Mouse (Mus musculus) heart, embryonic 13.5 days (tissue): ENCODE results near the gene Adh1. TPM values are rescaled to one million over a fixed set of nuclear protein-coding genes. Genes with fewer than 3 reads are reported as not detected.

Experiments used
- ATAC-seq: fragments of 200-750 bp; cut with Nextera tagmentation; 2 replicates; pipeline ENCODE4 v1.8.0; 2017; ENCODE audit warnings: moderate TSS enrichment; ENCODE audit not compliant: insufficient number of reproducible peaks, low FRiP score, low TSS enrichment; ENCODE audit errors: extremely low read depth
- H3K27ac ChIP-seq: fragments of 300-500 bp; sonication (generic); replicated peaks from 2 replicates; pipeline ENCODE4 v1.5.1; 2015; ENCODE audit warnings: moderate library complexity, mild to moderate bottlenecking, inconsistent platforms
- H3K27me3 ChIP-seq: fragments of 300-500 bp; sonication (generic); replicated peaks from 2 replicates; pipeline ENCODE4 v1.6.1; 2015; ENCODE audit warnings: mild to moderate bottlenecking, inconsistent platforms
- H3K36me3 ChIP-seq: fragments of 300-500 bp; sonication (generic); 2 replicates; pipeline ENCODE4 v1.6.1; 2015; ENCODE audit warnings: mild to moderate bottlenecking, inconsistent platforms
- H3K4me1 ChIP-seq: fragments of 300-500 bp; sonication (generic); 2 replicates; pipeline ENCODE4 v1.6.1; 2015; ENCODE audit warnings: inconsistent platforms
- H3K4me2 ChIP-seq: fragments of 300-500 bp; sonication (generic); 2 replicates; pipeline ENCODE4 v1.6.1; 2015; ENCODE audit warnings: inconsistent platforms, mild to moderate bottlenecking, moderate library complexity
- H3K4me3 ChIP-seq: fragments of 300-500 bp; sonication (generic); 2 replicates; pipeline ENCODE4 v1.5.1; 2015; ENCODE audit warnings: moderate library complexity, mild to moderate bottlenecking, inconsistent platforms
- H3K9ac ChIP-seq: fragments of 300-500 bp; sonication (generic); 2 replicates; pipeline ENCODE4 v1.6.1; 2015; ENCODE audit warnings: inconsistent platforms, mild to moderate bottlenecking, moderate library complexity
- H3K9me3 ChIP-seq: fragments of 300-500 bp; sonication (generic); 2 replicates; pipeline ENCODE4 v1.6.1; 2016; ENCODE audit warnings: inconsistent platforms
- WGBS: fragments of 180-500 bp; shearing (Covaris S2); methylation state at CpG from one replicate; pipeline ENCODE4 v1.1.7; 2015; ENCODE audit warnings: mixed read lengths; 5-methylcytosine and 5-hydroxymethylcytosine counted together
- polyA plus RNA-seq: library from polyadenylated mRNA; unstranded; fragments of >200 nt; fragmentation: Nextera tagmentation; extraction: Ambion mirVana; gene quantifications from 2 replicates; pipeline ENCODE4 v1.2.1, GENCODE M21; 2015

Adh1 gene
- polyA plus RNA-seq, 1 experiment from 2014 or later = 13.5 TPM

DNA sequence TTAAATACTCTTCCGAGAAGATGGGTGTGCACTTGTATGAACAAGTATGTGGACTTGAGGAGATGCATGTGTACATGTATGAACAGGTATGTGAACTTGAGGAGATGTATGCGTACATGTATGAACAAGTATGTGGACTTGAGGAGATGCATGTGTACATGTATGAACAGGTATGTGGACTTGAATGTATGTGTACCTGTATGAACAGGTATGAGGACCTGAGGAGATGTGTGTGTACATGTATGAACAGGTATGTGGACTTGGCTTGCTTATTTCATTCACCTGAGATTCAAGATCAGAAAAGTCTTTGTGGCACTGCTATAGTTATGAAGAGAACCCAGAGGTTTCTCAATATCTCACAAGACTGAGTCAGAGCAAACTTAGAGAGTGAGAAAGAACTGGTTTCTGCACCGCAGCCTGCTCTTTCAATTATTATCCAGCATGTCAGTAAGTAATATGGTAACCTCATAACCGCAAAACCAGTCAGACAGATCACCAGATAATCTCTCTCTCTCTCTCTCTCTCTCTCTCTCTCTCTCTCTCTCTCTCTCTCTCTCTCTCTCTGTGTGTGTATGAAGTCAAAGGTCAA lies 30.8 kb downstream of the Adh1 start:
- peaks cover 10% of the 10 kb centered on the region for H3K9me3 ChIP-seq
- H3K9ac ChIP-seq = no peak overlapping the region
- H3K4me2 ChIP-seq = no peak overlapping the region
- H3K4me3 ChIP-seq = no peak overlapping the region
- no peak overlapping the region for H3K27ac ChIP-seq
- WGBS = 85% methylated on average over 4 of the region's 4 CpGs
- no peaks in the 10 kb centered on the region for H3K27me3 ChIP-seq
- H3K4me1 ChIP-seq = no peaks in the 10 kb centered on the region
- no peak for ATAC-seq
- no peaks in the 10 kb centered on the region for H3K36me3 ChIP-seq

DNA sequence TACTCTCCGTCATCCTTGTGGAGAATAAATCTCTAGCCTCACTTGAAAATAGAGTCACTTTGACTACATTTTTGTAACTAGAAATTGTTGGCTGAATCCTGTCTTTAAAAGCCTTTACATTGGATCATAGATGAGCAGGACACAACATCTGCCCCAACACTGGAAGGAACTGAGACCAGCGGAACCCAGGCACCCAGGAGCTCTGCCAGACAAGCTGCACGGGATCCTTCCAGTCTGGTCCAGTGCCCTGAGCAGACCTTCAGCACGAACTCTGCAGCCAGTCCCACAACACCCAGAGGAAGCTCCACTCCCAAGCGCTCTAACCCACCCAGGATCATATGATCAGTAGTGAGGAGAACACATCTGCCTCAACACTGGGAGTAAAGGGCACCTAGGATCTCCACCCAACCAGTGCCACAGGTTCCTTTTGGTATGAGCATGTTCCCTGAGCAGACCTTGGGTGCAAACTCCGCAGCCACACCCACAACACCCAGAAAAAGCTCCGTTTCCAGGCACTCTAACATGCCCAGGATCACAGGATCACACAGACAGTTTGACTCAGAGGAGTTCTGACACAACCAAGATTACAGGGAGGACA lies 32.6 kb downstream of the Adh1 start:
- Histone ChIP-seq H3K4me1 (no peaks in the 10 kb centered on the region), H3K4me2 (no peak overlapping the region), H3K27me3 (no peaks in the 10 kb centered on the region), H3K9me3 (peaks cover 26% of the 10 kb centered on the region), H3K27ac (no peak overlapping the region), H3K9ac (no peak overlapping the region), H3K36me3 (no peaks in the 10 kb centered on the region), H3K4me3 (no peak overlapping the region)
- ATAC-seq = no peak
- 79% methylated on average over 7 of the region's 7 CpGs for WGBS

DNA sequence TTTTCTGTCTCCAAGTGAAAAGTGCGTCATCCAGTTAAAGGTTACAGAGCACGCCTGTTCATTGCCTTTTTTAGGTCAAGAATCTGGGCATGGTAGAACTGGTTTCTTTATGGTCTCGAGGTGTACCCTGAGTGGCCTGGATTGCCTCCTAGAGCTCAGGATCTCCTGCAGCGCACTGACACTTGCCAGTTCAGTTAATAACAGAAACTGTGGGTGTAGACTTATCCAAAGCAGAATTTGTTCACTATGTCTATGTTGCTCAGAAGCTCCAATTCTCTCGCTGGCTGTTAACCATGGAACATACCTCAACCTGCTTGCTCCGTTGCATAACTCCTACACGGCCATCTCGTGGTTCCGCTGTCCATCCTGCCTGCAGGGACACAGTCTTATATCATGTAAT lies 39.3 kb downstream of the Adh1 start:
- Histone ChIP-seq H3K27ac (no peak overlapping the region), H3K27me3 (no peaks in the 10 kb centered on the region), H3K4me3 (no peak overlapping the region), H3K9ac (no peak overlapping the region), H3K4me1 (peaks cover 21% of the 10 kb centered on the region), H3K4me2 (no peak overlapping the region), H3K9me3 (peaks cover 29% of the 10 kb centered on the region), H3K36me3 (no peaks in the 10 kb centered on the region)
- 84% methylated on average over 9 of the region's 9 CpGs for WGBS
- no peak for ATAC-seq

DNA sequence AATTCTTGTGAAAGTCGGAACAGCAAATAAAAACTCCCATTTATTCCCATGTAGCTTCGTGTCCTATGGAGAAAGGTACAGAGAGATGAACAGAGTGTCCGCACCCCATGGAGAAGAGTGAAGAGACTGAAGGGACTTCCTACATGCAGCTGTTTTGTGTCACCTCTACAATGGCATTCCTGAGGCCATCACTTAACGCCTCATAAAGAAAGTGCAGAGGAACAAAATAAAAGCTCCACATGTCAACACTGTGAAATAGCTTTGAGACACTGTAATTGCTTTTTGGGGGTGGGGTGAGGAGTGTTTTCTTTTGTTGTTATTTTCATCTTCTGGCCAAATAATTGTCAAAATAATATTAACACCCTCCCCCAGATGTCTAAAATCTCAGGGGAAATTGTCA lies 41.9 kb downstream of the Adh1 start:
- Histone ChIP-seq H3K27me3 (no peaks in the 10 kb centered on the region), H3K9me3 (peaks cover 14% of the 10 kb centered on the region), H3K4me2 (no peak overlapping the region), H3K4me1 (peaks cover 29% of the 10 kb centered on the region), H3K4me3 (no peak overlapping the region), H3K27ac (no peak overlapping the region), H3K9ac (no peak overlapping the region), H3K36me3 (no peaks in the 10 kb centered on the region)
- no peak for ATAC-seq
- 50% methylated on average over 4 of the region's 4 CpGs for WGBS

DNA sequence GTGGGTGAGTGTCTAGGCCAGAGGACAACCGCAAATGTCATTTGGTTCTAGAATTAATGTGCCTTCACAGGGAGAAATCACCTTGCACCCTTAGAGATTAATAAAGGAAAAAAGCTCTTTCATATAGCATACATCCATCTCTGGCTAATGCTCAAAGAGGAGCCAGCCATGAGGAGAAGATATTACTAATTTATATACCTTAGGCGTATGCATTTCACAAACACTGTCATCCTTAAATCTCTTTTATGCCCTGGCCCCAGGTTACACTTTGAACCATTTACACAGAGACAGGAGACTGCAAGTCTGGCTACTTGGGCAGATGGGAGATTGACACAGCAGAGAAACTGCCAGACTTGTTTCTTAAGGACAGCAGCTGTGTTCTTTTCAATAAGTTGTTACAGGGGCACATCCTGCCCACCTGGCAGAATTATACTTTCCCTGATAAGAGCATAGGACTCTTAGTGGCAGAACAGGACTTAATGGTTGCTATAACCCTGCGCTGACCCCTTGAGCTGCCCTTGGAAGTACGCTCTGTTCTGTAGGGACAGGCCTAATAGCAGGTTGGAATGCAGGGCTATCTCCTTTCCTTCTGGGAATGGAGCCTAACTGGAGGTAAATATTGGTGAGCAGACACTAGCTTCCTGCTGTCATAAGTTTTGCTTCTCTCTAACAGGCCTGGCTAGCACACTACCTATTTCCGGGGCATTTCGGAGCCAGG lies 43.1 kb downstream of the Adh1 start:
- Histone ChIP-seq H3K9me3 (0 out of 2 replicates have a peak, but pooled peaks cover 1% of the 10 kb centered on the region), H3K4me3 (no peak overlapping the region), H3K9ac (no peak overlapping the region), H3K4me1 (peaks cover 29% of the 10 kb centered on the region), H3K4me2 (no peak overlapping the region), H3K27me3 (no peaks in the 10 kb centered on the region), H3K27ac (no peak overlapping the region), H3K36me3 (no peaks in the 10 kb centered on the region)
- ATAC-seq = no peak
- WGBS = 61% methylated on average over 6 of the region's 6 CpGs

DNA sequence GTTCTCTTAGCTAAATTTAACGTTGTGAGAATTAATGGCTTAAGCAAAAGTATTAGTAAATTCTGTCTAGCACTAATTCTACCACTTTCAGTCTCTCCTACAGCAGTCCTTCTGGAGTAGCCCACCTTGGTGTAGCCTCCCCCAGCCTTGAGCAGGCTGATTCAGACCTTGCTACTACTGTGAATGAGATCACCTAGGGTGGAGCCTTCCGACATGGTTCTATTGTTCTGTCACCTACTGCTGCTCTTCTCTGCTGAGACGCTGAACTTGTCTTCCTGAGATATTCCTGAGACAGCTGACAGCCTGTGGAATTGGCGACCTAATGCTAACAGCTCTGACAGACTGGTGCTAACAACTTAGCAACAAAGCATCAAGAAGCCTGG lies 43.7 kb downstream of the Adh1 start:
- Histone ChIP-seq H3K4me1 (peaks cover 29% of the 10 kb centered on the region), H3K27me3 (no peaks in the 10 kb centered on the region), H3K4me3 (no peak overlapping the region), H3K9ac (no peak overlapping the region), H3K4me2 (no peak overlapping the region), H3K9me3 (no peaks in the 10 kb centered on the region), H3K36me3 (no peaks in the 10 kb centered on the region), H3K27ac (no peak overlapping the region)
- WGBS = 41% methylated on average over 4 of the region's 4 CpGs
- no peak for ATAC-seq

DNA sequence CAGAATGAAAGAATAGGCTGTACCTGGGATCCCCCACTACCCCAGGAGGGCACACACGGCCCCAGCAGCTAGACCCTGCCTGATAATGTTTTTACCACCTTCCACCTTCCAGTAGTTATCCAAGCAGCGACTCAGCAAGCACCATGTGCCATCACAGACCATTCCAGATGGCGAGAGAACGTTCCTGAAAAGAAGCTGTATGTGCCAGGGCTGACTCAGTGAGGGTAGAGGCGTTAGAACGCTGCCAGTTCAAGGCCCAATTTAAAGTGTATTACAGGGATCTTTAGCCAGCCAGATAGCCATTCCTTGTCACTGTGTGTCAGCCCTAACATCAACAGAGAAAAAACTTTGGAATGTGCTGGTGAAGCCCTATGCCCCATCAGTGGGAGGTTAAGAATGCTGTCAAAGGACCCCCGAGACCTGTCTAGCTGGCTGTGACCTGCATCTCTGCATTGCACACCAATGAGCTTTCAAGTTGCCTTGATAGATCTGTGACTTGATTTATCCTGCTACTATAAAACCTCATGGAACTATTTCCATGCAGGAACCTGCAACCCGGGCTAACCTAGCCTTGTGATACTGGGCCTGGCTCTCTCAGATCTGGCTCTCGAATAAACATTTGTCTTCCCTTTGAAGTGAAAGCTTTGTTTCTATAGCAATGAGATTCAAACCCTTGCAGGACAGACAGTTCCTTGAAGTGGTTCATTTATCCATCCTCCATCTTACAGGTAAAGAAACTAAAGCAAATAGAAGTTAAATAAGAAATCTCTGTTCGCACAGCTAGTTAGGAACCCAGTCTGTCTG lies 44.9 kb downstream of the Adh1 start:
- Histone ChIP-seq H3K9me3 (no peaks in the 10 kb centered on the region), H3K4me3 (no peak overlapping the region), H3K4me1 (peaks cover 29% of the 10 kb centered on the region), H3K9ac (no peak overlapping the region), H3K4me2 (peak overlapping the region; percentile 31; the same call in 1 of the 2 replicates), H3K36me3 (no peaks in the 10 kb centered on the region), H3K27ac (no peak overlapping the region), H3K27me3 (no peaks in the 10 kb centered on the region)
- ATAC-seq = no peak
- 61% methylated on average over 10 of the region's 10 CpGs for WGBS

DNA sequence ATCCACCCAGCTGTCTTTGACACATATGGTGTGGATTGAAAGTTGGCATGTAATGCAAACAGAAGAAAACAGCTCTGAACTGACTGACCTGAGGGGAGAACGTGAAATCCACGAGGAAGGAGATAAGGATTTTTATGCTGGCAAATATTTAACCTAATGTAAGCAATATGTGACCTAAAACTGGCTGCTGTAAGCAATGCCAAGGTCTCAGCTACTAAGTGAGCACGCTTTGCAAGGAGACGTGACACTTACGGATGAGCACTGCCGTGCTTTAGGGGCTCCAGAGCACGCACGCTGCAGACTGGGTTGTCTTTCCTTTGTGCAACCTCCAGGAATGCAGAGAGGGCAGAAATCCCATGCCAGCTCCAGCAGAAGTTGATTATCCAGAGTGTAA lies 45.5 kb downstream of the Adh1 start:
- Histone ChIP-seq H3K4me3 (no peak overlapping the region), H3K27me3 (no peaks in the 10 kb centered on the region), H3K9me3 (no peaks in the 10 kb centered on the region), H3K36me3 (no peaks in the 10 kb centered on the region), H3K4me1 (peaks cover 29% of the 10 kb centered on the region), H3K27ac (no peak overlapping the region; the same call in 1 of the 2 replicates), H3K9ac (0 out of 2 replicates have a peak overlapping the region, but pooled peaks have one; percentile 10), H3K4me2 (peak overlapping the region; percentile 31)
- 42% methylated on average over 8 of the region's 8 CpGs for WGBS
- ATAC-seq = no peak

DNA sequence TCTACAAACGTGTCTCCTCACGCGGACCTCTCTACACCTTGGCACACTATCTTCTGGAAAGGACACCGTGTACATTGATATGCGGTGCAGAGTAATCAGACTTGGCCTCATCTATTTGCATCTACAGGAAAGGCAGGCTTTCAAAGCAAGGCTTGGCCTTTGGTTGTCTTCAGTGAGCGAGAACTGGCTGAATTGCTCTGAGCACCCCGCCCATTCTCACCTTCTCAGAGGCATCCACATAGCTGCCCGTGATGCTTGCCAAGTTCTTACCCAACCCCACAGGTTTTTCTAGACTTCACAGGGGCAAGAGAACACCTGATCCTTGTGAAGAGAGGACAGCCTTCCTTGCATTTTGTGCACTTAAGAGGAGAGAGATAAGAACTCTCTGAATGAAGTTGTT lies 49.1 kb downstream of the Adh1 start:
- 79% methylated on average over 8 of the region's 8 CpGs for WGBS
- Histone ChIP-seq H3K27ac (no peak overlapping the region), H3K27me3 (no peaks in the 10 kb centered on the region), H3K36me3 (no peaks in the 10 kb centered on the region), H3K9ac (no peak overlapping the region), H3K9me3 (no peaks in the 10 kb centered on the region), H3K4me3 (no peak overlapping the region), H3K4me1 (peaks cover 8% of the 10 kb centered on the region), H3K4me2 (no peak overlapping the region)
- no peak for ATAC-seq

DNA sequence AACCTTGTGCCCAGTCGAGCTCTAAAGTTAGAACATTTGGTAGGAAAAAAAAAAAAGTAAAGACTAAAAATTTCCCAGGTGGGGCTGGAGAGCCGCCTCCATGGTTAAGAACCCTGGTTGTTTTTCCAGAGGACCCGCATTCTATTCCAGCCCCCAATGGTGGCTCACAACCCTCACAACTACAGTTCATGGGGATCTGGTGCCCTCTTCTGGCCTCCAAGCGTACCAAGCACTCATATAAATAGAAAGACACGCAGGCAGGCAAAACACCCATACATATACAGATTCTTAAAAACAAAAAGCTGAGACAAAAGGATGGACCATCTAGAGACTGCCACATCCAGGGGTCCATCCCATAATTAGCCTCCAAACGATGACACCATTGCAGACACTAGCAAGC lies 50.2 kb downstream of the Adh1 start:
- H3K27me3 ChIP-seq = no peaks in the 10 kb centered on the region

DNA sequence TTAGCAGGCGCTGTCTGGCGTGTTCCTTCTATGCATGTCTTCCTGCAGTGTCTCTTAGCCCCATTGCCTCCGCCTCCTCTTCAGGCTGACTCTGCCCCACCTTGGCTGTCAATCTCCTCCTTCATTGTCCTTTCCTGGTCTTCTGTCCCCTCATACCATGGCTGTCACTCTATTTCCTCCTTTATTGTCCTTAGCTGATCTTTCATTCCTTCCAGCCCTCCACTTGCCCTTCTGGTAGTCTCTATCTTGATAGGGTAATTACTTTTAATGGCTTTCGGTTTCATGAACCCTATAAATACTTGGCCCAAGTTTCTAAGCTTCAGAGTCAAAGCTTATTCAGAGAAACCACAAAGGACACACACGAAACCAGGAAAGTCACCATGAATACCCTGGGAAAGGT lies 52.2 kb downstream of the Adh1 start, which contains the start of gene Adh6a:
Gene Adh6a (plus strand): TSS at position 322 of the 400 bp plus-strand sequence.
- H3K9me3 ChIP-seq = no peaks in the 10 kb centered on the region
- H3K36me3 ChIP-seq = no peaks in the 10 kb centered on the region
- 68% methylated on average over 5 of the region's 5 CpGs for WGBS
- H3K27me3 ChIP-seq = no peaks in the 10 kb centered on the region
- H3K4me2 ChIP-seq = no peak within 1 kb of the TSS
- ATAC-seq = no peak
- H3K9ac ChIP-seq = no peak within 1 kb of the TSS
- no peaks in the 10 kb centered on the region for H3K4me1 ChIP-seq
- H3K4me3 ChIP-seq = no peak within 1 kb of the TSS
- H3K27ac ChIP-seq = no peak within 1 kb of the TSS

More for the DNA sequence above, 50.2 kb downstream of the Adh1 start:
- 78% methylated on average over 6 of the region's 6 CpGs for WGBS
- Histone ChIP-seq H3K36me3 (no peaks in the 10 kb centered on the region), H3K4me2 (no peak overlapping the region), H3K9ac (no peak overlapping the region), H3K9me3 (no peaks in the 10 kb centered on the region), H3K27ac (no peak overlapping the region), H3K4me3 (no peak overlapping the region), H3K4me1 (peaks cover 6% of the 10 kb centered on the region)
- no peak for ATAC-seq
